Mouse (Mus musculus): ENCODE data around the gene Ptpn21.

The Ptpn21 gene

GRCm38 (mm10) chr12:98724224-98724623, 13.0 kb downstream of the Ptpn21 start:
- CTCF ChIA-PET, result no interaction called here

GRCm38 (mm10) chr12:98721030-98721429, 16.2 kb downstream of the Ptpn21 start:
- CTCF ChIA-PET, result no interaction called here

GRCm38 (mm10) chr12:98720628-98721027, 16.6 kb downstream of the Ptpn21 start:
- CTCF ChIA-PET, result no interaction called here

- CTCF ChIA-PET, result no interaction called here
These were observed 21.1 kb downstream of the Ptpn21 start for GRCm38 (mm10) chr12:98716142-98716541.

- CTCF ChIA-PET, result no interaction called here
These were observed 22.4 kb downstream of the Ptpn21 start for GRCm38 (mm10) chr12:98714757-98715156.

- CTCF ChIA-PET, result no interaction called here
These were observed 23.5 kb downstream of the Ptpn21 start for GRCm38 (mm10) chr12:98713621-98714103.

- CTCF ChIA-PET, result no interaction called here
These were observed 24.4 kb downstream of the Ptpn21 start for GRCm38 (mm10) chr12:98712819-98713218.

GRCm38 (mm10) chr12:98703961-98704360, 33.2 kb downstream of the Ptpn21 start:
- CTCF ChIA-PET, result no interaction called here

GRCm38 (mm10) chr12:98703554-98703953, 33.7 kb downstream of the Ptpn21 start:
- CTCF ChIA-PET, result no interaction called here

GRCm38 (mm10) chr12:98701564-98701963, 35.6 kb downstream of the Ptpn21 start:
- CTCF ChIA-PET, result no interaction called here

- CTCF ChIA-PET, result interaction anchor here (0.7 kb wide), 1 partner anchor 369 kb away, joined by 6 read pairs; no protein-coding TSS in a partner anchor
These were observed 40.0 kb downstream of the Ptpn21 start for GRCm38 (mm10) chr12:98697202-98697601.

- CTCF ChIA-PET, result no interaction called here
These were observed 47.0 kb downstream of the Ptpn21 start for GRCm38 (mm10) chr12:98690230-98690629.

- CTCF ChIA-PET, result no interaction called here
These were observed 53.6 kb downstream of the Ptpn21 start for GRCm38 (mm10) chr12:98683574-98683973.

- CTCF ChIA-PET, result no interaction called here
These were observed 54.0 kb downstream of the Ptpn21 start for GRCm38 (mm10) chr12:98683171-98683570.

- CTCF ChIA-PET, result no interaction called here
These were observed 55.0 kb downstream of the Ptpn21 start for GRCm38 (mm10) chr12:98682196-98682595.

GRCm38 (mm10) chr12:98679906-98680305, 57.3 kb downstream of the Ptpn21 start:
- CTCF ChIA-PET, result no interaction called here

GRCm38 (mm10) chr12:98677336-98677735, 59.9 kb downstream of the Ptpn21 start:
- CTCF ChIA-PET, result interaction anchor here (0.5 kb wide), 1 partner anchor 58 kb away, joined by 3 read pairs; no protein-coding TSS in a partner anchor

GRCm38 (mm10) chr12:98676861-98677260, 60.3 kb downstream of the Ptpn21 start:
- CTCF ChIA-PET, result interaction anchor here (0.5 kb wide), 1 partner anchor 493 kb away, joined by 9 read pairs; no protein-coding TSS in a partner anchor

- CTCF ChIA-PET, result no interaction called here
These were observed 62.5 kb downstream of the Ptpn21 start for GRCm38 (mm10) chr12:98674627-98675143.

GRCm38 (mm10) chr12:98673879-98674278, 63.3 kb downstream of the Ptpn21 start:
- CTCF ChIA-PET, result no interaction called here

GRCm38 (mm10) chr12:98670429-98670828, 66.8 kb downstream of the Ptpn21 start:
- CTCF ChIA-PET, result no interaction called here

- CTCF ChIA-PET, result no interaction called here
These were observed 67.3 kb downstream of the Ptpn21 start for GRCm38 (mm10) chr12:98669864-98670263.

- CTCF ChIA-PET, result no interaction called here
These were observed 68.1 kb downstream of the Ptpn21 start for GRCm38 (mm10) chr12:98669086-98669485.

GRCm38 (mm10) chr12:98668132-98668814, 68.9 kb downstream of the Ptpn21 start:
- CTCF ChIA-PET, result no interaction called here

Data from spleen, embryonic (tissue).